Mouse (Mus musculus) heart, adult 2 months (tissue): ENCODE data around the gene Wars2.

Experiments
- CTCF ChIP-seq: fragments of 200-600 bp; IDR thresholded peaks from 2 replicates; pipeline ENCODE4 v1.8.1; 2022; ENCODE audit warnings: antibody characterized with exemption, mild to moderate bottlenecking, moderate library complexity
- EP300 ChIP-seq: fragments of 200-500 bp; IDR thresholded peaks from 2 replicates; pipeline ENCODE4 v1.6.1; 2011; ENCODE audit warnings: low read depth, low read length, control low read depth; ENCODE audit not compliant: insufficient read depth
- POLR2A ChIP-seq: fragments of 200-500 bp; IDR thresholded peaks from 2 replicates; pipeline ENCODE4 v1.6.1; 2011; ENCODE audit warnings: mild to moderate bottlenecking, low read depth, low read length, control low read depth; ENCODE audit not compliant: insufficient read depth

- no peak for TF ChIP-seq CTCF
- no peak for TF ChIP-seq EP300
- no peak for TF ChIP-seq POLR2A
These were observed 67.5 kb downstream of the Wars2 start for GRCm38 (mm10) chr3:99208416-99208815.
